Mouse (Mus musculus) hindbrain, postnatal 0 days (tissue): ENCODE measurements around the gene Cdh23. TPM values are rescaled to one million over a fixed set of nuclear protein-coding genes. Genes with fewer than 3 reads are reported as not detected.

Experiments used
- ATAC-seq: fragments of 200-750 bp; cut with Nextera tagmentation; 2 replicates; pipeline ENCODE4 v1.8.0; 2017; ENCODE audit warnings: mild to moderate bottlenecking, moderate TSS enrichment, moderate library complexity
- DNase-seq: peaks from one replicate; pipeline ENCODE4 v3.0.0-alpha.2; 2015; ENCODE audit warnings: low spot score
- H3K27ac ChIP-seq: fragments of 300-500 bp; sonication (generic); 2 replicates; pipeline ENCODE4 v1.5.1; 2014; ENCODE audit warnings: mild to moderate bottlenecking
- H3K27me3 ChIP-seq: fragments of 300-500 bp; sonication (generic); 2 replicates; pipeline ENCODE4 v1.6.1; 2014; ENCODE audit warnings: low read length, mixed read lengths; ENCODE audit not compliant: insufficient read depth
- H3K36me3 ChIP-seq: fragments of 300-500 bp; sonication (generic); 2 replicates; pipeline ENCODE4 v1.6.1; 2014; ENCODE audit warnings: low read length, mixed read lengths; ENCODE audit not compliant: insufficient read depth
- H3K4me1 ChIP-seq: fragments of 300-500 bp; sonication (generic); 2 replicates; pipeline ENCODE4 v1.6.1; 2014; ENCODE audit warnings: antibody characterized with exemption, low read length, mixed read lengths; ENCODE audit not compliant: insufficient read depth
- H3K4me2 ChIP-seq: fragments of 300-500 bp; sonication (generic); 2 replicates; pipeline ENCODE4 v1.6.1; 2014; ENCODE audit warnings: low read depth, mild to moderate bottlenecking, low read length, moderate library complexity, mixed read lengths
- H3K4me3 ChIP-seq: fragments of 300-500 bp; sonication (generic); 2 replicates; pipeline ENCODE4 v1.5.1; 2014; ENCODE audit warnings: low read length
- H3K9ac ChIP-seq: fragments of 300-500 bp; sonication (generic); replicated peaks from 2 replicates; pipeline ENCODE4 v1.6.1; 2014; ENCODE audit warnings: mild to moderate bottlenecking, low read length, moderate library complexity, mixed read lengths
- H3K9me3 ChIP-seq: fragments of 300-500 bp; sonication (generic); 2 replicates; pipeline ENCODE4 v1.6.1; 2016; ENCODE audit warnings: low read length, mixed read lengths
- CTCF ChIP-seq: IDR thresholded peaks from 2 replicates; pipeline ENCODE4 v1.5.1; 2016; ENCODE audit warnings: antibody characterized with exemption, control low read depth, low read depth
- WGBS: fragments of 180-500 bp; shearing (Covaris S2); extraction: QIAGEN DNeasy Blood & Tissue Kit; methylation state at CpG from one replicate; pipeline ENCODE4 v1.1.7; 2014; 5-methylcytosine and 5-hydroxymethylcytosine counted together
- polyA plus RNA-seq: library from polyadenylated mRNA; unstranded; fragments of >200 nt; fragmentation: Nextera tagmentation; extraction: Ambion mirVana; gene quantifications from 2 replicates; pipeline ENCODE4 v1.2.1, GENCODE M21; 2015
- total RNA-seq: library from RNA; depleted of rRNA; stranded (reverse); fragments of >200 nt; gene quantifications from 2 replicates; pipeline ENCODE4 v1.2.3, GENCODE M21; 2014

Gene Cdh23
- total and polyA plus RNA-seq, 2 experiments from 2014 or later, result 3.5 to 31.8 TPM

DNA sequence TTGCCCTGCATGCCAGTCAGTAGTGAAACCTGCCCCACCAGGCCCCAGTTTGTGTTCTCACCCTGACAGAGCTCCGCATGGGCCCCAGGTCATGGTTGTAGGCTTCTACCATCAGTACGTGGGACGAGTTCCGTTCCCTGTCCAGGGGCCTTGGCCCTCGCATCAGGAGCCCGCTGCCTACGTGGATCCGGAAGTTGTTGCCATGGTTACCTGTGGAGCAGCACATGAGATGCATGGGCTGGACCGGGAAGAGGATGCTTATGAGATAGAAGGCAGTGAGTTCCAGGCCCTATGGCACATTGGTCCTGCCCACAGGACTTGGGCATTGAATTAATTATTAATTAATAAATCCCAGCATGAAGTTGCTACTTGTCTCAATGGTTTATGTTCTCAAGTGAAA is 304.6 kb downstream of the Cdh23 start:
- ATAC-seq (peak; percentile 27; the same call in 1 of the 2 replicates), DNase-seq (peak; percentile 55)
- Histone ChIP-seq H3K36me3 (no peaks in the 10 kb centered on the region), H3K4me3 (no peak overlapping the region), H3K9ac (no peak overlapping the region), H3K4me1 (no peaks in the 10 kb centered on the region), H3K9me3 (no peaks in the 10 kb centered on the region), H3K27me3 (no peaks in the 10 kb centered on the region), H3K27ac (no peak overlapping the region), H3K4me2 (no peak overlapping the region)
- TF ChIP-seq CTCF, result no peak
- 63% methylated on average over 9 of the region's 9 CpGs for WGBS

DNA sequence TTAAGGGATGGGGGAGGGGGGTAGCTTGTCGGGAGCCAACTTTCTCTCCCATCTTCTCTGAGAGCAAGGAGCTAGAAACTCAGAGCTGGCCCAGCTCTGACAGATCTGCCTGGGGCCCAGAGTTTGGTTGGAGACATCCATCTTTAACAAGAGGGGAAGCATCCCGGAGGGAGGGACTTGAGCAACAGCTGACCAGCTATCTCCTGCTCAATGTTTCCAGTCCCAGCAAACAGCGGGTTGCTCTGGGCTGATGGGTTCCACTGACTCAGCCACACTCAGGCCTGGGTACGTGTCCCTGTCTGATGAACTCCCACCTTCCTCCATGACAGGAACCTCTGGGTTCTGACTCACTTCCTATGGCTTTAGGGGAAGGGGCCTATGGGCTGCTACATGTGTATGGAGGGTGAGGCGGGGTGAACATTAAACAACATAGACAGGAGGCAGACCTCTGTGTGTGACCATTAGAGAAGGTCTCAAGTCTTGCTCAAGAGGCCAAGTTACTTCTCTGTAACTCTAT is 305.3 kb downstream of the Cdh23 start:
- H3K4me2 ChIP-seq, result no peak overlapping the region
- ATAC-seq (no peak), DNase-seq (no peak)
- no peaks in the 10 kb centered on the region for H3K36me3 ChIP-seq
- H3K27me3 ChIP-seq, result no peaks in the 10 kb centered on the region
- no peak overlapping the region for H3K9ac ChIP-seq
- H3K4me1 ChIP-seq, result no peaks in the 10 kb centered on the region
- H3K9me3 ChIP-seq, result no peaks in the 10 kb centered on the region
- 55% methylated on average over 5 of the region's 5 CpGs for WGBS
- TF ChIP-seq CTCF, result no peak
- H3K27ac ChIP-seq, result no peak overlapping the region
- no peak overlapping the region for H3K4me3 ChIP-seq

GRCm38 (mm10) chr10:60390177-60390903 is 305.9 kb downstream of the Cdh23 start:
- H3K9me3 ChIP-seq, result no peaks in the 10 kb centered on the region
- ATAC-seq (no peak), DNase-seq (no peak)
- no peak overlapping the region for H3K4me2 ChIP-seq
- H3K36me3 ChIP-seq, result no peaks in the 10 kb centered on the region
- no peak overlapping the region for H3K27ac ChIP-seq
- H3K4me1 ChIP-seq, result no peaks in the 10 kb centered on the region
- no peak overlapping the region for H3K4me3 ChIP-seq
- H3K9ac ChIP-seq, result no peak overlapping the region
- no peak for TF ChIP-seq CTCF
- no peaks in the 10 kb centered on the region for H3K27me3 ChIP-seq
- WGBS, result 31% methylated on average over 6 of the region's 6 CpGs

DNA sequence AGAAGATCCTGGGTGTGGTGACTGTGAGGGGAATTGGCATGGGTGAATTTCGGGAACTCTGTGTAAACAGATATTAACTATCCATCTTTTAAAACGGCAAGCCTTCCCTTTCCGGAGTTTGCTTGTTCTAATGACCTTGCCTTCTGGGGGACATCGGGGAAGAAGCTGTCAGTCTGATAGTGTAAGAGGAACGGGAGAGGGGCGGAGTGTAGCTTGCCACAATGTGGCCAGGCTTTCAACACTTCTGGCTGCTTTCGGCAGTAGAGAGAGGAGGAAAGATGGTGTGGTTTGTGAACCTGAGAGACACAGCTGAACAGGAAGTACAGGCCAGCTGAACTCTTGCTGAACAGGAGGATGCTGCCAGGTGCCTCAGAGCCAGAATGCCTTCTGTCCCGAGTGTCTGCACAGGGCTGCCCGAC is 306.8 kb downstream of the Cdh23 start:
- TF ChIP-seq CTCF, result no peak
- DNase-seq, result no peak
- Histone ChIP-seq H3K9ac (no peak overlapping the region), H3K4me2 (no peak overlapping the region), H3K27me3 (no peaks in the 10 kb centered on the region), H3K27ac (no peak overlapping the region), H3K4me3 (no peak overlapping the region), H3K36me3 (no peaks in the 10 kb centered on the region), H3K9me3 (no peaks in the 10 kb centered on the region), H3K4me1 (no peaks in the 10 kb centered on the region)
- no peak for ATAC-seq
- 52% methylated on average over 9 of the region's 9 CpGs for WGBS

- 81% methylated on average over 2 of the region's 2 CpGs for WGBS
- Histone ChIP-seq H3K27ac (no peak overlapping the region), H3K36me3 (no peaks in the 10 kb centered on the region), H3K27me3 (no peaks in the 10 kb centered on the region), H3K4me3 (no peak overlapping the region), H3K4me1 (no peaks in the 10 kb centered on the region), H3K9me3 (no peaks in the 10 kb centered on the region), H3K4me2 (no peak overlapping the region), H3K9ac (no peak overlapping the region)
- no peak for TF ChIP-seq CTCF
- DNase-seq, result no peak
- ATAC-seq, result no peak
Measured at GRCm38 (mm10) chr10:60388332-60388731, 308.0 kb downstream of the Cdh23 start.

- whole genome bisulfite sequencing, result 76% methylated on average over 10 of the region's 10 CpGs
- H3K27me3 ChIP-seq, result no peaks in the 10 kb centered on the region
- H3K4me3 ChIP-seq, result no peak overlapping the region
- TF ChIP-seq CTCF, result no peak
- H3K9ac ChIP-seq, result no peak overlapping the region
- no peak for ATAC-seq
- no peak for DNase-seq
- no peak overlapping the region for H3K4me2 ChIP-seq
- H3K27ac ChIP-seq, result no peak overlapping the region
- no peaks in the 10 kb centered on the region for H3K9me3 ChIP-seq
- no peaks in the 10 kb centered on the region for H3K4me1 ChIP-seq
- H3K36me3 ChIP-seq, result no peaks in the 10 kb centered on the region
Measured at GRCm38 (mm10) chr10:60381142-60381925, 315.0 kb downstream of the Cdh23 start.

DNA sequence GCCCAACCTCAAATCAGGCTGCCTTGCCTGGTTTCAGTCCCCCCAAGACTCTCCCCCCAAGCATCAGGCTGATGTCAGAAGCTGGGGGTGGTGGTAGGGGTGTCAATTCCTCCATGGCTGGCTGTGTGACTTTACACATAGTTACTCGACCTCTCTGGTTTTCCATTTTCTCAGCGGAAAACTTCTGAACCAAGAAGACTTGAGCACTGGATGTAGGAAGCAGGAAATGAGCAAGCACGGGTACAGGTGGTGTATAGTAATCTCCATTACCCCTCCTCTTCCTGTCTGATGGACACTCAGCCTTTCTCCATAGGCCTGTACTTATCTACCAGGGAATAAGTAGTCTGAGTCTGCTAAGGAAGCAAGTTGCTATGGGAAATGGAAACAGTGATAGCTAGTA is 316.1 kb downstream of the Cdh23 start:
- Histone ChIP-seq H3K36me3 (no peaks in the 10 kb centered on the region), H3K27me3 (no peaks in the 10 kb centered on the region), H3K4me3 (no peak overlapping the region), H3K4me2 (no peak overlapping the region), H3K9me3 (no peaks in the 10 kb centered on the region), H3K4me1 (no peaks in the 10 kb centered on the region), H3K9ac (no peak overlapping the region), H3K27ac (no peak overlapping the region)
- ATAC-seq, result no peak
- no peak for DNase-seq
- WGBS, result 74% methylated on average over 3 of the region's 3 CpGs
- no peak for TF ChIP-seq CTCF
